Mouse (Mus musculus) 3T3-L1 (cell line): ENCODE results near the gene Pbxip1.
"Not testable (repeated sequence)": the region's sequence is repeated elsewhere in the genome, so short reads cannot be mapped to it uniquely, and the experiment has no call there.

ENCODE experiments used
- DNase-seq: peaks from one replicate; pipeline ENCODE4 v3.0.0-alpha.2; 2015; ENCODE audit warnings: low read depth, low spot score

The Pbxip1 gene

GRCm38 (mm10) chr3:89409701-89410100 lies 26.8 kb upstream of the Pbxip1 start:
- DNase-seq: no peak

- DNase-seq: no peak
These were observed 25.6 kb upstream of the Pbxip1 start for GRCm38 (mm10) chr3:89410864-89411263.

- DNase-seq: peak; percentile 100
These were observed 24.8 kb upstream of the Pbxip1 start, which contains the start of gene Flad1 for GRCm38 (mm10) chr3:89411490-89412393. Flad1 (minus strand) TSS chr3:89411870.

GRCm38 (mm10) chr3:89416158-89416557 lies 20.3 kb upstream of the Pbxip1 start:
- no peak for DNase-seq

- DNase-seq: no peak
These were observed 19.4 kb upstream of the Pbxip1 start for GRCm38 (mm10) chr3:89417131-89417530.

GRCm38 (mm10) chr3:89417840-89418169 lies 18.7 kb upstream of the Pbxip1 start:
- peak; percentile 81 for DNase-seq

- peak; percentile 100 for DNase-seq
These were observed 18.2 kb upstream of the Pbxip1 start, which contains the start of the genes Cks1b and Shc1 for GRCm38 (mm10) chr3:89418170-89418860. Cks1b (minus strand) TSS chr3:89418383. Shc1 (plus strand) TSS chr3:89418443.

GRCm38 (mm10) chr3:89418861-89419250 lies 17.6 kb upstream of the Pbxip1 start:
- DNase-seq: peak; percentile 95

- peak; percentile 91 for DNase-seq
These were observed 16.9 kb upstream of the Pbxip1 start for GRCm38 (mm10) chr3:89419571-89419970.

- DNase-seq: no peak
These were observed 16.5 kb upstream of the Pbxip1 start for GRCm38 (mm10) chr3:89419981-89420380.

GRCm38 (mm10) chr3:89420421-89420820 lies 16.1 kb upstream of the Pbxip1 start:
- DNase-seq: peak; percentile 59

GRCm38 (mm10) chr3:89421002-89421774 lies 15.3 kb upstream of the Pbxip1 start:
- peak; percentile 100 for DNase-seq

- DNase-seq: peak; percentile 46
These were observed 14.6 kb upstream of the Pbxip1 start for GRCm38 (mm10) chr3:89421810-89422473.

GRCm38 (mm10) chr3:89422556-89423205 lies 13.8 kb upstream of the Pbxip1 start:
- no peak for DNase-seq

- DNase-seq: no peak
These were observed 11.9 kb upstream of the Pbxip1 start for GRCm38 (mm10) chr3:89424416-89425140.

- DNase-seq: no peak
These were observed 11.4 kb upstream of the Pbxip1 start for GRCm38 (mm10) chr3:89425141-89425525.

- DNase-seq: no peak
These were observed 10.6 kb upstream of the Pbxip1 start for GRCm38 (mm10) chr3:89425876-89426275.

- not testable (repeated sequence) for DNase-seq
These were observed 7.5 kb upstream of the Pbxip1 start for GRCm38 (mm10) chr3:89429021-89429420.

- peak; percentile 96 for DNase-seq
These were observed 6.0 kb upstream of the Pbxip1 start, which contains the start of gene Pygo2 for GRCm38 (mm10) chr3:89430171-89431159. Pygo2 (plus strand) TSS chr3:89430214.
